Mouse (Mus musculus) right cerebral cortex, adult 18-20 months (tissue): ENCODE measurements around the gene Trpm8.
A peak's percentile ranks its signal among the peaks of the same experiment; 100 is the strongest.

Experiments
- DNase-seq: peaks from one replicate; pipeline ENCODE4 v3.0.0; 2022; ENCODE audit warnings: mixed read lengths

The Trpm8 gene

DNA sequence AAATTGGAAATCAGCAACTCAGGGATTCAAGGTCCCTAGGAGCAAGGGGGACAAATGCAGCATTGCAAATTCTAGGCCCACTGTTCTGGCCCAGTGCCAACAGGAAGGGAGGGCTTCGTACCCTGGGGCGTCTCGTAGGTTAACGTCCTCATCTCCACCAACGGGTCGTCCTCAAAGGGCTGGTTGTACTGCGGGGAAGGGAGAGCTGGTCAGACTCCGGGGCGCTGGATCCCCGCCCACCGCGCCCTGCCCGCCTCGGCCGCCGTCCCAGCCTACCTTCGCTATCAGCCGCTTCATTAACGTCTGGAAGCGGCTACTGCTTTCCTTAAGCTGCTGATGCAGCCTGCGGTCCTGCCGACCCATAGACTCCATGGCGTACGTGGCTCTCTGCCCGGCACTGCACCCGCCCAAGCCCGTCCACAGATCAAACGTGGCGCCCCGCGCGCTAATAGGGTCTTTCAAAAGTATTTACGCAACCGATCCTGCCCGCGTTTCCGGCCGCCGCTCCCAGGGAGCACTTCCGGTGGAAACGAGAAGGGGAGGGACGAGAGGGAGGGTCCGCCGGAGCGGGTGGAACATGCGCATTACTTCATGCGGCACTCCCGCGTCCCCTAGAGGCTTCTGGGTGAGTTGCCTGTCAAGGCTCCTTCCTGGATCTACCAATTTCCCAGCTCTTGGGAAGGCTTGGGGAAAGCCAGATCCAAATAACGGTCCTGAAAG lies at the start of gene Trpm8, which contains the start of gene Hjurp:
Gene Trpm8, plus strand, starts transcription at position 564 of the 720 bp plus-strand sequence.
Gene Hjurp, minus strand, starts transcription at position 536 of the 720 bp plus-strand sequence.
- peak; percentile 100 for DNase-seq

DNA sequence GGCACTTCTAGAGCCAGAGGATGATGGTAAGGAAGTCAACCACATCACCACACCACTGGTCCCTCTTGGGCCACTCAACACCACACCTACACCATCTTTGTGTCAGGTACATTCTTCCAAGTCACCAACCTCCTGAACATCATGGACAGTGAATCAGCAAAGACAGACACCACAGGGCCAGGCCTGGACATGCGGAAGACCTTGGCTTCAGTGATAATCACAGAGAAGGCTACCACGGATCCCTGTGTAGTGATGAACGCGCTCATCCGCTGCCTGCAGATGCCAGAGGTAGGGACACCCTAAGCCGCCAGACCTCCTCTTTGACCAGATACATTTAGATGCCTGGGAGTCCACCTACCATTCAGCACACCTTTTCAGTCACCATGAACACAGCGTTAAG lies 49.3 kb upstream of the Trpm8 start:
- DNase-seq, result no peak

DNA sequence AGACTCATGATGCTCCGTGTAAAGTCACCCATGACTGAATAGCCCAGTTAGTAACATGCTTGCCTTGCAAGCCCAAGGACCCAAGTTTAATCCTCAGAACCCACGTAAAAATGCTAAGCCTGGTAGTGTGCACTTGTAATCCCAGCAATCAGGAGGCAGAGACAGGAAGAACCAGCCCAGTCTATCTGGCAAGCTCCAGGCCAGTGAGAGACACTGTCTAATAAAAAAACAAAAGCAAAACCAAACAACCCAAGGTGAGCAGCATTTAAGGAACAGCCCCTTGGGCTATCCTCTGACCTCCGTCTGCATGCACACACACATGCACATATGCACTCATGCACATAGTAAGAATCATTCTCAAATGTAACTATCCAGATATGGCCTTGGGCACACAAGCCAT lies 47.9 kb upstream of the Trpm8 start:
- DNase-seq, result no peak

DNA sequence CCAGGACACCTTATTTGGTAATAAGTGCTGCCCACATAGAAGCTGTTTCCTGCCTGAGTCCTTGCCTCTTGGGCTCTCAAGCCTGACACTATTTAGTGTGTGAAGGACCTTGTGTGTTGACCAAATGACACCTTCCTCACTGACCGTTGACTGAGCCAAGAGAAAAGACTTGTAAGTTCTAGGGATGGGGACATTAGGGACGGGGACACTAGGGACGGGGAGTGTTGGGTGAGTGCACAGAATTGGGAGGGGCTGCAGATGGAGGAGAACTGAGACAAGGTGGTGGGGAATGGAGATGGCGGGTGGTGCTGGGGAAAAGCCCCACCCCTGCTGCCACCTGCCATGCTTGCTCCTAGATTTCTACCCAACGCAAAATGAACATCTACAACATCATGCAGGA lies 47.5 kb upstream of the Trpm8 start:
- DNase-seq, result no peak

DNA sequence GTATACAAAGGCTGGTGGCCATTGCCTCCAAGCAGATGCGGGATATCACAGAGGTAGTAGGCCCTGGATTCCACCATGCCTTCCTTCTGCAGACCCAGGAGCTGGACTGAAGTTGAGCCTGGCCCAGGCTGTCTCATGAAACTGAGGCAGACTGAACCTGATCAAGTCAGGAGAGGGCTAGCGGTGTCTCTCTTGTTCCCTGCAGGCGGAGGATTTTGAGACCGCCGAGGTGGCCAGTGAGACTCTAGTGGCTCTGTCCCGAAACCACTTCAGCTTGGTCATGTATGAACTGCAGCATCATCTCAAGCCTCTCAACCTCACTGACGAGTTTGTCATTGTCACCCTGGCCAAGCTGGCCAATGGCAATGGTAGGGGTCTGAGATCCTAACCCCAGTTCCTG lies 47.0 kb upstream of the Trpm8 start:
- DNase-seq, result no peak

DNA sequence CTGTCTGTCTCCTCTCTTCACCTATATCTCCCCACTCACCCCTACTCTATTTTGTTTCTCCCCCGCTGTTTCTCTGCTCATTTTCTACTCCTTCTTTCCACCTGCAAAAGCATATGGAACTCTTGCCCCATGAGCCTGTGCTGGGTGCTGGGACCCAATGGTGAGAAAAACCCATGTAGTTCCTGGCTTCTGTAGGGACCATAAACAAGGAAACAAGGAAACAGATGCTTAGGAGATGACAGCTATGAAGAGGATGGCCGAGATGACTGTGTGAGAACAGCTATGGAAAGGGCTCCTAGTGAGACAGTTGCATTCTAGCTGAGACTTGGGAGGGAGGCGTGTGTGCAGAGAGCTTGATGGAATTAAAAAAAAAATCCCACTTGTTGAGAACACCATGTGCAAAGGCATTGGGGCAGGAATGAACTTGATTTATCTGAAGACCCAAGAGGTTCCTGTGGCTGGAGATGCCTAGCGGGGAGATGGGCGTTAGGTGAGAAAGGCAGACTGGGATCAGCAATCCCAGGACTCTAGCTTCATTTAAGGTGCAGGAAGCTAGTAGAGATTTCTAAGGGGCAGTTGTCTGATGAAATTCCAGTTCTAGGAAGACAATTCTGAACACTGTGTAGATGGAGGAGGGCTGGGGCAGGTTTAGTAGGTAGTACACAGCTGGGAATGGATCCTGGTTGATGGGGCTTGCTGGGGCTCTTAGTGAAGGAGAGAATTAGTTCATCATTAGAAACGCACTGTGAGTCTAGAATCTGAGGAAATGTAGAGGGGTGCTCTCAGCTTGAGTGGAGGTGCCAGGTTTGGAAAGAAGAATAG lies 46.3 kb upstream of the Trpm8 start:
- DNase-seq, result no peak

DNA sequence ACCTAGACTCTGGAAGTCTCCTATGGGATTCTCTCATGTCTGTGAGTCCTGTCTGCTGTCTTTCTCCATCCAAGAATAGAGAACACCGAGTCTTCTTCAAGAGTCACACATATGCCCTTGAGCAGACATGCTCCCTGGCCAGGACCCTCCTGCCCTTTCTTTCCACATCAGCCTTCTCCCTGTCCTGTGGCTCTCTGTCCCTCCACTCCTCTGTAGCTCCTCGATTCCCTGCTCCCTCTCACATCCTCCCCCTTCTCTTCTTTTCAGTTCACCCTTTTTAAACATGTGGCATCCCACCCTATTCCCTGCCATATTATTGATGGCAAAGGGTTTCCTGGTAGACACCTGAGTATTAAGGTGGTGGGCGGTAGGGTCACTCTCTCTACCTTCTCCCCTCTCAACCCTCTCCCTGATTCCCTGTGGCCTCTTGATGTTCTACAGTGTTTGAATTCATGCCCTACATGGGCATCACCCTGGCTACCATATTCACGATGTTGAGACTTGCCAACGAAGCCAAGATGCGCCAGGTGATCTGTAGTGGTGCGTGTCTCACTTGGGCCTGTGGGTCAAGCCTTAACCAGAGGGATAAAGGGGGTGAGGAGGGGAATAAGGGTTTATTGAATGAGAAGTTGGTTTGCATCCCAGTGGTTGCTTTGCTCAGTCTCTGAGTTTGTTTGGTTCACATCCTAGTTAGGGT lies 45.5 kb upstream of the Trpm8 start:
- no peak for DNase-seq

DNA sequence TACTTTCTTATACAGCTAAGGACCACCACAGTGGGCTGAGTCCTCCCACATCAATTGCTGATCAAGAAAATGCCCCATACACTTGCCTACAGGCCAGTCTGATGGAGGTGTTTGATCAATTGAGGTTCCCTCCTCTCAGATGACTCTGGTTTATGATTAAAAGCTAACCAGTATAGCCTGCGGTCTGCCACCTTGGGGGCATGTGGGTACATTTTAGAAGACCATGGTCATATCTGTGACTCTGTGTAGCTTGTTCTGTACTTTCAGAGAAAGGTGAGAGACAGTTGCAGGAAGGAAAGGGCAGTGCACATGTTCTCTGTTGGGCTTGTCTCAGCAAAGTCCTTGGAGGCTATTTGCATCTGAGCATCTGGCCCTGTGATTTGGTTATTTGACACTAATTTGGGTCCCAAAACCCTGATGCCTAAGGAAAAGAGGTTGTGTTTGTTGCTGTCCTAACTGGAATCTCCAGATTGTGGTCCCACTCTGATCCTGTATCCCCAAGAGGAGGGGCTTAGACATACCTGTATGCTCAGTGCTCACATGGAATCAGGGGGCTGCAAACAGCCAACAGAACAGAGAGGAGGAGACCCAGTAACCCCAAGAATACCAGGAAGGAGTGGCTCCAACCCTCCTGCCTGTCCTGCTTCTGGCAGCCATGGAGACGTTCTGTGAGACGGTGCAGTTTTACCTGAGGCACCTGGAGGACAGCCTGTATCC lies 44.6 kb upstream of the Trpm8 start:
- DNase-seq, result no peak

DNA sequence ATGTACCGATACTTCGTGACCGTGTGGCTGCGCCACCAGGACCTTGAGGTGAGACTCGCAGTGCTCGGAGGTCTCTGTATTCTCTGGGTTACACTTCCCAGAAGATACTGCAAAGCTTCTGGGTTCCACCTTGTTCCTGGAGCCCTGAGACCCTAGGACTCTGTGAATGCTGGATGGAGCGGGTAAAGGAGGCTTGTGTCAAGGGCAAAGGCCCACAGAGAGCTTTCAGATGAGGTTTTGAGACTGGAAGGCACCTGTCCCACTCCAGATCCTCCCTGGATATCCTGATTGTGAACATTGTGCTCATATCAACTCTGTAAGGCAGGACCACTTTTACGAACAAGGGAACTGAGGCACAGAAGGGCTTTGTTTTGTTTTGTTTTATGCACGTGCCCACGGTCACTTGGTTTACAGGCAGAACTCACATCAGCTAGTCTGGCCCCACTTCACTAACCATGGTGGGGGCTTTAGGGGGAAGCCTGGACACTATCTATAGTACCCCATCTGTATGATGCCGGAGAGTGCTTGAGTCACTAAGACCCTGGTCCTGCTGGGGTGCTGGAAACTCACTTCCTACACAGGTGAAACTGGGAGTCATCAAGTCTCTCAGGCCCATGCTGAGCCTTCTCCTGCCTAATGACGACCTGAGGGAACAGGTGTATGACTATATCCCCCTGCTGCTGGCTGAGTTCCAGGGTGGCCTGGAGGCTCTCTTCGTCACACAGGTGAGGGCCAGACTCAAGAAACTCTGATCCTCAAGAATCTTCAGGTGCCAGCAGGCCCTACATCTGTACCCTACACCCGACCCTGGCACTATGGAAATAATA lies 43.8 kb upstream of the Trpm8 start:
- DNase-seq, result no peak

DNA sequence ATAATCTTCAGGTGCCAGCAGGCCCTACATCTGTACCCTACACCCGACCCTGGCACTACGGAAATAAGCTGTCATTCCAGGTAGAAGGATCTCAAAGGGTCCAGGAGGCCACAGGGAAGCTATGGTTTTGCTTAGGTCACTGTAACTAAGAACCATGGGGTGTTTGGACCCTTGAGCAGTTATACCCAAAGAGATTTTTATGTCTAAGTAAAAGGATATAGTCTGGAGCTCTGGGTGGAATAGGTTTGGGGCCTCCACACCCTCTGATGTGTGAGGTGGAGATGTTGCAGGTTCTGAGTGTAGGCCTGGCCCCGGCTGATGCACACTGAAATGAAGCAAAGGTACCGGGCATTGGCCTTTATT lies 43.2 kb upstream of the Trpm8 start:
- DNase-seq, result no peak

DNA sequence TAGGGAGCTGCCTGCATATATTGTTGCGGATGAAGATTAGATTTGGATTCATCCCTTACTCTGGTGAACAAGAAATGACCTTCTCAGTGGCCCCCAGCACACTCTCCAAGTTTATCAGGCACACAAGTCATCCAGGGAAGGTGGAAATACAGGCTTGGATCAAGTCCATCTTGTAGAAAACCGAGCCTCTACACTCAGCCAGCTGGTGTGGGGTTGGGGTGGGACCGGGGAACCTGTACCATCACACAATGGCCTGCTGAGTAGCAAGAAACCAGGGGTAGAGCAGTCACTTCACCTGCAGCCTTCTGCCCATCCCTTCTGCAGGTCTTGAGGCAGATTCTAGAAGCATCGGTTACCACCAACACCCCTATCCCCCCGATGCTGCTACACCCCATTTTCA lies 42.8 kb upstream of the Trpm8 start:
- DNase-seq, result no peak

DNA sequence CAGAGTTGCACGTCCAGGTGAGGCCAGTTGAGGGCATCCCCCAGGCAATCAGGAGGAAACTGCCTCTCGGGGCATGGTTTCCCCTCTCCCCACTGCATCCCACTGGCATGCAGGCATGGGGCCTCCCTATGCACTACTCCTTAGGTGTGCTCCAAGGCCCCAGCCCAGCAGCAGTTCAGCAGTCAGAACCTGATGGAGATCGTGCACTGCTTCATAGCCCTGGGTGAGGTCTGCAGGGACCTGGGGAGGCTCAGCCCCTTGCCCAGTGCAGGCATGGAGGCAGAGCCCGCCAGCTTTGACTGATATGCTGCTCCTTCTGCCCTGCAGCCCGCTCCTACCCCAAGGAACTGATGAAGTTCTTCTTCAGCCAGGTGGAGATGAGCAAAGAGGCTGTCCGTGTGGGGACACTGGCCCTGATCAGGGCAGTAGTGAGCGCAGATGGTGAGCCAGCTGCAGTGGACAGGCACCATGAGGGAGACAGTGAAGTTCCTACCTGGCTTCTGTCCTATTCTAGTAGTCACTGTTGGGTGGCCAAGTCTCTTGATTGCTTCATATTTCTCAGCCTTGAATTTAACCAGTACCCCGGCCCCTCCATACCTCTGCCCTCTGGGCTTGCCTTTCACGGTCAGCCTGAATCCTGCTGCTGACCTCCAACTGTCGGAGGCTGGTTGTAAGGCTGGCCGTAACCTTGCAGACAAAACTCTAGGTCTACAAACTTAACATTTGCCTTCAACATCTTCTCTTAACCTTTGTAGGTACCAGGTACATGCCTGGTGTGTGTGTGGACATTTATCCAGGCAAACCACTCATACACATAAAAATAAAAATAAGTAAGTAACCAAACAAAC lies 42.2 kb upstream of the Trpm8 start:
- DNase-seq, result no peak

DNA sequence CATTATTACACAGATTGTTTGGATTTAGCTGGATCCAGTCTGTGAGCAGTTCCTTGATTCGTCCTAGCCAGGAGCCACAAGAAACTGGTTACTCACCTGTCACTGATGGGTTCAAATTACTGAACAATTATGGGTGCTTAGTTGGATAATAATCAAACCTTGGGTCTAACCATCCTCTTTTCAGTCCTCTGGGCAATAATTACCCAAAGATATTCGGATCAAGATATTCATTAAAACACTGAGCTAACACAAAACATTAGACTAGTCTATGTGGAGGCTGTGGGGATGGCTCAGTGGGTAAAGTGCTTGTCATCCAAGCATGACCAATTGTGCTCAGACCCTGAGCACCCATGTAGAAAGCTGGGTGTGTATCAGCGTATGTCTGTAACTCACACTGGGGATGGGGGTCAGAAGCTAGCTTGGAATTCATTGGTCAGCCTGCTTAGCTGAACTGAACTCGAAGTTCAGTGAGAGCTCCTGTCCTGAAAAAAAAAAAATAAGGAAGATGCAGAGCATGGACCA lies 41.5 kb upstream of the Trpm8 start:
- no peak for DNase-seq

DNA sequence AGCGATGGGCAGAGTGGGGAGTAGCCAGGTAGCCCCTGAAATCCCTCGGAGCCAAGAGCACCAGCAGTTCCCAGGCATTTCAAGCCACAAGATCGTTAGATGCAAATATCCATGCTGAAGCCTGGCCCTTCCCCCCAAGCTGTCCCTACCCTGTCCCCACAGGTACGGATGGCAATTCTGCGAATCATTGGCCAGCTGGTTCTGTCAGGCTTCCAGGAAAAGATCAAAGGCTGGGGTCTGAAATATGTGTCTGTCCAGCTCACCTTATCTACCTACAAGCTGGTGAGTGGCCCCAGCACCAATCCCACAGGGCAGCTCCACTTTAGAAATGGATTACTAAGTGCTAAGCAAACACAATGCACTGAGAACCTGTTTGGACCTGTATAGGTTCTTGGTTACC lies 40.1 kb upstream of the Trpm8 start:
- no peak for DNase-seq

DNA sequence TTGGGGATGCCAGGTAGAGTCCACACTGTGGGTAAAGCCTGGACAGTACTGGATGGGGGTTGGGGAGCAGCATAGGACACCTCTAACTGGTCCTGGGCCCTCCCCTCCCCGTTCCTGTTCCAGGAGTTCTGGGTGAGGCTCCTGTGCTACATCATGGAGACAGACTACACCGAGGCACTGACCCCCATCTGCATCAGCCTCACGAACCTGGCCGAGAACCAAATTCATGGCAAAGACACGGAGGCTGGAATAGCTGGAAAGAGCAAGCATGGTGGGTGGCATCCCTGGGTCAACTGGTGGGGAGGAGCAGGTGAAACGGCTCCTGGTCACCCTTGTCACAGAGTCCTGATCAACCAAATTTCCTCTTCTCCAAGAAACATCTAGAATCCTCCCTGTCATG lies 38.7 kb upstream of the Trpm8 start:
- DNase-seq, result no peak

DNA sequence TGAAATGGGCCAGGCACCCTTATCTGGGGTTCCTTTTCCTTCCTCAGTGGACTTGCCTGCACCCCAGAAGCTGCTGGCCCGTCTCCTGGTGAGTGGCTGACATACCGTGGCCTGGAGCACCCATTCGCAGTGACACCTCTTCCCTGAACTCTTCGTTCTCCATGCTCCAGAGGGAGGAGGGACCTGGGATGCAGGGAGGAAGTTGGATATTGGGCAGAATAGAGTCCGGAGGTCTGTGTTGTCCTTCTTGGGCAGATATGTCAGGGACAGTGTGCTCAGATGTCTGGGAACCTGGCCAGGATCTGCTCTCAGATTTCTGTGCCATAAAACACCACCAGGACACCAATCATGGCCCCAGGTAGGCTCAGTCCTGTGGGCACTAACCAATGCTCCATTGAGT lies 37.4 kb upstream of the Trpm8 start:
- DNase-seq, result no peak

DNA sequence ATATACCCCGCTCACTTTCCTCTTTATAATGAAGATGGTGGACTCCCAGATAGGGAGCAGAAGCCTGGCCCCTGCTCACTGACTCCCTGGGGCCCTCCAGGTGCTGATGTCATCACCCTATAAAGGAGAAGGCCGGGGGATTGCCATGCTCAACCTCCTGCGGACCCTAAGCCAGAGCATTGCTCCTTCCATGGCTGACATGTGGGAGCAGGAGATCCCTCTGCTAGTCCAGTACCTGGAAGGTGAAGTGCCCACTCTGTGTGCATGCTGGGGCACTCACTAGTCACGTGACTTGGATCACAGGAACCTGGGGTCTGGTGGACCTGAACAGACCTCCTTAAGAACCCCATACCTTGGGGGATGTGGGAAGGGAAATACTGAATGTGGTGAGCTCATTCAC lies 36.9 kb upstream of the Trpm8 start:
- DNase-seq, result no peak

DNA sequence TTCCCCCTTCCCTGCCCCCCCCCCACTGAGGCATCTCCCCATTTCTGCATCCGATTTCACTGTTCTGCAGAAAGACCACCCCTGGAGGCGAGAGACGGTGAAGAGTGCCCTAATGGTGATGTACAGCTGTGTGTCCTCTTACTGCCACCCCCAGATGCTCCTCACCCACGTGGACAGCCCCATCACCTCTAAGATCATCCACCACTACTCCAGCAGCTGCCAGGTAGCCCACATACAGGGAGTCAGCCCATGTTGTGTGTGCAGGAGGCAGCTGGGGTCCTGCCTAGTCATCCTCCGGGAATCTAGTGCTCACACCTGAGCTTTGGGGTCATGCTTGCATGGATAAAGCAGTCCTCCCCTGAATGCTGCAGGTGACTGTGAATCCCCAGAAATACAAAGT lies 33.6 kb upstream of the Trpm8 start:
- DNase-seq, result no peak

DNA sequence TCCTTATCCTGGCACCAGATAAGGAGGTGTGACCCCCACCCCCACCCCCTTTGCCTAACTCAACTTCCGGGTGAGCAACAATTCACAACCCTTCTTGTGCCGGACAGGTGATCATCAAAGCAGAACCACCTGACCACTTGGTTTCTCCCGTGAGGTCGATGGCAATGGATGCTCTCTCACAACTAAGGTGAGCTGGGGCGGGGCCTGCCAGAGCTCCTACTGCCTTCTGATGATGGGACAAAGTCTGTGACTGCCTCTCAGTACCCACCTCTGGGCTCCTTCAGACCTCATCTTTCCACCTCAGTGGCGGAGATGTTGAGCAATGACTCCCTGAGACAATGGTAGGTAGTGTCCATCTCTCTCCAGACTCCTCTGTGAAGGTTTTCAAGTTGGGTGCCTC lies 31.6 kb upstream of the Trpm8 start:
- no peak for DNase-seq

DNA sequence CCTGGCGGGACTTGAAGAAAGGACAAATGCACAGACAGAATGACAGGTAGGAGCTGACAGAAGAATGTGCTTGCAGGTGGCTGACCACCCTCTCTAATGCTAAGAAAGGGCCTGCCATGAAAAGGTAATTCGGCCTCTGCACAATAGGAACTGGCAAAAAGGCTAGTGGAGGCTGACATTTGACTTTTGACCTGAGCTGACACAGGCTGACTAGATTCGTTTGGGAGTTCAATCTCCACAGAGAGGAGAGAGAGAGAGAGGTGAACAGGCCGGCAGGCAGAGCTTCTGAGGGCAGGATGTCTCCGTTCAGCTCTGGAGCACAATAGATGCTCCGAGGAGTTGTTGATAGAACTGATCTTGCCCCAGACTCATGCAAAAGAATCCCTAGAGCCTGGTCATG lies 31.1 kb upstream of the Trpm8 start:
- no peak for DNase-seq

DNA sequence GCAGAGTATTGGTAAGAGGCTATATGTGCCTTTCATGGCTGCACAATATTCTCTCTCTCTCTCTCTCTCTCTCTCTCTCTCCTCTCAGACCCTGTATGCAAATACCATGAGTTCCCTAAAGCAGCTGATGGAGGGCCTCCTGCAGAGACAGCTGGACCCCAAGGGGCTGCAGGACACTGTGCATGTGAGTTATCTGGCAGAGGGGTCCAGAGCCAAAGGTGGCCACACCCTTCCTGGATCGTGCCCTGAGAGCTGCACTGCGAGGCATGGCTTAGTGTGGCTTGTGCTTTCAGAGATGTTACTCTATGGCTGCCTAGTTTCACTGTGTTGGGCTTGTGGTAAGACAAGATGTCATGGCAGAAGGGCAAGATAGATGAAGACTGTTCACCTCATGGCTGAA lies 29.8 kb upstream of the Trpm8 start:
- no peak for DNase-seq
